Mouse (Mus musculus): ENCODE results near the gene Cyp26b1. TPM values are rescaled to one million over a fixed set of nuclear protein-coding genes. Genes with fewer than 3 reads are reported as not detected.

The Cyp26b1 gene
- polyA plus RNA-seq (2017; shearing (Covaris generic)), result 0.51 TPM

DNA sequence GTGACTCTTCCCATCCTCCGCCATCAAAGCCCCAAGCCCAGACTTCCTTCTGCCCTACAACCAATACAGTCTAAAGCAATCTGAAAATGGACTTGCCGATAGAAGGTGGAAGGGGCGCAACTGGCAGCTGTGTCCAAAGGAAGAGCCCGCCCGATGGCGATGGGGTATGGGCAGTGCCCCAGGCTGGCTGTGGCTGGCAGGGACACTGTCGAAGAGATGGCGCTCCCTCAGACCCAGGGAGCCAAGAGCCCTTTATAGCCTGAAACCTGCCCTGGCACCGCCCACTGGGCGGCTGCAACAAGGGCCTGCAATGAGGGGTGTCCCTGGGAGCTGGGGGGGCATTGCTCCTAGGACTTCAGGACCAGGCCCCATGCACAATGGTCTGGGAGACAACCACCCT, at the start of gene Cyp26b1:
TSS of gene Cyp26b1 (minus strand) at position 216 of the 400 bp plus-strand sequence.

